Mouse (Mus musculus) heart, postnatal 4 days (tissue): ENCODE measurements around the gene Zcchc3. TPM values are rescaled to one million over a fixed set of nuclear protein-coding genes. Genes with fewer than 3 reads are reported as not detected.

Source experiments
- total RNA-seq, 2 experiments: library from RNA; stranded (reverse); gene quantifications; 2 replicates each; pipeline ENCODE4 v1.2.3; 2021

Gene Zcchc3
- total RNA-seq, 2 experiments from 2014 or later: 24.9 to 27.4 TPM

Other genes starting within 250 kb of the Zcchc3 start
- 100 to 1,000 TPM in 1 of 2 experiments, 10 to 100 TPM in 1; 99.7 to 103 TPM for gene Csnk2a1, start 188.2 kb downstream of the Zcchc3 start, total RNA-seq
- 10 to 100 TPM; 54.4 to 65.8 TPM for gene Tbc1d20, start 121.2 kb downstream of the Zcchc3 start, total RNA-seq
- gene Rbck1, start 82.4 kb downstream of the Zcchc3 start, total RNA-seq: 10 to 100 TPM; 70.5 to 75.6 TPM
- gene Trib3, start 71.0 kb downstream of the Zcchc3 start, total RNA-seq: 1 to 10 TPM; 2.9 TPM
- not detected for gene Nrsn2, start 38.4 kb downstream of the Zcchc3 start, total RNA-seq
- gene Sox12, start 17.0 kb downstream of the Zcchc3 start, total RNA-seq: 10 to 100 TPM; 42.3 to 42.6 TPM
- 1 to 10 TPM; 3.8 to 4.0 TPM for gene 6820408C15Rik, start 560 bp upstream of the Zcchc3 start, total RNA-seq
- gene Defb23, start 49.6 kb upstream of the Zcchc3 start, total RNA-seq: not detected
- gene Defb20, start 62.0 kb upstream of the Zcchc3 start, total RNA-seq: not detected
- gene Defb22, start 75.1 kb upstream of the Zcchc3 start, total RNA-seq: not detected
- gene Defb26, start 96.7 kb upstream of the Zcchc3 start, total RNA-seq: not detected
- not detected for gene Defb28, start 103.2 kb upstream of the Zcchc3 start, total RNA-seq
- not detected for gene Defb29, start 125.1 kb upstream of the Zcchc3 start, total RNA-seq
- gene Gm17416, start 154.3 kb upstream of the Zcchc3 start, total RNA-seq: not detected
- gene Defb21, start 157.7 kb upstream of the Zcchc3 start, total RNA-seq: not detected
- not detected for gene Defb19, start 165.3 kb upstream of the Zcchc3 start, total RNA-seq
- gene Defb45, start 184.4 kb upstream of the Zcchc3 start, total RNA-seq: not detected
- not detected for gene Defb36, start 189.3 kb upstream of the Zcchc3 start, total RNA-seq
- gene Defb25, start 208.0 kb upstream of the Zcchc3 start, total RNA-seq: not detected
- gene Rem1, start 211.9 kb upstream of the Zcchc3 start, total RNA-seq: 10 to 100 TPM; 13.5 to 13.9 TPM